Mouse (Mus musculus) embryo, embryonic 11 days (tissue): ENCODE measurements around the gene Sytl2.
A peak's percentile ranks its signal among the peaks of the same experiment; 100 is the strongest.

Experiments
- DNase-seq: peaks from one replicate; pipeline ENCODE4 v3.0.0-alpha.2; 2015

Gene Sytl2

DNA sequence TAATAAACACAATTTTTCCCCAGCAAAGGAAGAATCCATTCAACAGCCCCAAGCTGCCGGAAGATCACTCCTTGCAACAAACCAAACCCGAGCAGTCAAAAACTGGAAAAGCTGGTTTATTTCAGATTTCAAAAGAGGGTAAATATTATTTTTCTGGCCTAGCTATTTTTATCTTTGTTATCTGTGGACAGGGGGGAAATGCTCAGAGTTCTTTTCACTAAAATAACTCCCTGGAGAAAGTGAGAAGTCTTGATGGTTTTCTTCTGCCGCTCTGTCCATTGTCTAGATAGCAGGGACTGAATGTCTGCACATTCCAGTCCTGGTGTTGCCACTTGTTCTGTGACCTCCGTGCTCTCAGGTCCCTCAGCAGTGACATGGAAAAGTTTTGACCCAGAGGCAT, 70.8 kb downstream of the Sytl2 start:
- DNase-seq: no peak

- no peak for DNase-seq
Observed at GRCm38 (mm10) chr7:90384411-90384810, 82.4 kb downstream of the Sytl2 start.

GRCm38 (mm10) chr7:90386885-90387459, 84.9 kb downstream of the Sytl2 start:
- DNase-seq: peak; percentile 37

GRCm38 (mm10) chr7:90389765-90390164, 87.7 kb downstream of the Sytl2 start:
- peak; percentile 21 for DNase-seq

DNA sequence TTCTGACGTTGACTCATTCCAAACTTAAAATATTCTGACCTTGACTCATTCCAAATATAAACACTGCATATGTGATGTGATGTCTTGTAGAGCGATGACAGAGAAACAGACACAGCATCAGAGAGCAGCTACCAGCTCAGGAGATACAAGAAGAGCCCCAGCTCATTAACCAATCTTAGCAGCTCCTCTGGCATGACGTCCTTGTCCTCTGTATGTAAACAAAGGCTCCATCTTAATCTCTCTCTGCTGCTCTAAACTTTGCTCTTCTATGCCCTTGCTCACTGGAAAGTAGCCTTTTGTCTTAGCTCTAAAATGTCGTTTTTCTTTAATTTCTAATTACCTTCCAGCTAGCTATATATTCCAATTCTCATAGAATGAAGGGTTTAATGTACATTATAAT, 93.0 kb downstream of the Sytl2 start:
- DNase-seq: no peak

GRCm38 (mm10) chr7:90395928-90396327, 93.9 kb downstream of the Sytl2 start:
- no peak for DNase-seq

- peak; percentile 72 for DNase-seq
Observed at GRCm38 (mm10) chr7:90409934-90410333, 107.9 kb downstream of the Sytl2 start.

GRCm38 (mm10) chr7:90426020-90427001, 124.3 kb downstream of the Sytl2 start, which contains the start of gene Ccdc89:
Ccdc89 (plus strand) TSS chr7:90426577.
- peak; percentile 88 for DNase-seq

- DNase-seq: no peak
Observed at GRCm38 (mm10) chr7:90427006-90427405, 125.0 kb downstream of the Sytl2 start.

DNA sequence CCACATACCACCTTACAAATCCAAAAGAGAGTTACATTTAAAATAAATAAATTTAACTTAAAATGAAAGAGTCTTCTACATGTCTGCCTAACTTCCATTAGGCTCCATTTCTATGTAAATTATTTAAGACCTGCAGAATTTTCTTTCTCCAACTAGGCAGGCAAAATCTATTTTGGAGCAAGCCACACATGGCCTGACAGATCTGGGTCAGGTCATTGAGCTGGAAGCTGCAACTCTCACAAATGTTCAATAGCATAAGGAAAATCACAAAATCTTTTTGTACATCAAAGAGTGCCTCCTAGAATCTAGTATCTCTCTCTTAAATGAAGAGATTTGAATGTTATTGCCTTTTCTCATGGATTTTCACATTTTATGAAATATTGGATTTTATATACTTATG, 130.2 kb downstream of the Sytl2 start:
- no peak for DNase-seq

DNA sequence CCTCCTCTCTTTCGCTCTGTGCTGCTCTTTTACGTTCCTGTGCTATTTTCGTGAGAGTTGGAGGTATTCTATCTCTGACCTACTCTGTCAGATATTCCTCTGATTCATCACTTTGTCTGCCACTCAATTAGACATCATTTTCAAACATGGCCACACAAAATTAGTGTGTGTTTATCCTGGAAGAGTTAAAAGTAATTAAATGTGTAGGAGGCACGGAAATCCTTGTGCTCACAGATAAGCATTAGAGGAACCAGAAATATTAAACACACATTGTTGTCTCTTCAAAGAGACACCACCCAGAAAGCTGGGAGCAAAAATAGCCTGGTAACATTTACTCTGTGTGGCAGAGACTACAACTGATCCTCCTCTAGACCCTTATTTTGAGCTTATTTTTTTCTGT, 138.0 kb downstream of the Sytl2 start:
- DNase-seq: no peak

- DNase-seq: no peak
Observed at GRCm38 (mm10) chr7:90442070-90442469, 140.0 kb downstream of the Sytl2 start.

DNA sequence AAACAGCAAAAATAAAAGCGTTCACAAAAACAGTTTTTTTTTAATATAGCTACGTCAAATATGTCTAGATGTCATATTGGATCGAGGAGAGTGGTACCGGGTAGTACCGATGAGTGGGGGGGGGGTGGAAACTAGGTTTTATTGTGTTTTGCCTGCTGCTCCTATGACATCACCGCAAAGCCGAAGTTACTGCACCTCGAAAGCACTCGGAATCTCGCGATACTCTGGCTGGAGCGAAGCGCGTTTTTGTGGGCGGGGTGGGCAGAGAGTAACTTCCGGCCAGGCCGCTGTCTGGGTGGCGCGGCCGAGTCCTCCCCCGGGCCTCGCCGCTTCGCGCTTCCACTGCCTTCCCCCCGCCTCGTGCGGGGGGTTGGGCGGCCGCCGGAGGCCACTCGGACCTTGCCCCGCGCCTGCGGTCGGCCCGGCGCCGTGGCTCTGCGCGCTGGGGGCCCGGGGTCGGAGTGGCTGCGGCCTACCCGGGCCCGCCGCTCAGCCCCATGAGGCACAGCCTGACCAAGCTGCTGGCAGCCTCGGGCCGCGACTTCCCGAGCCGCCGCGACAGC, 140.5 kb downstream of the Sytl2 start, which contains the start of gene Crebzf:
TSS of gene Crebzf (plus strand) at position 212 of the 563 bp plus-strand sequence.
- DNase-seq: peak; percentile 100

DNA sequence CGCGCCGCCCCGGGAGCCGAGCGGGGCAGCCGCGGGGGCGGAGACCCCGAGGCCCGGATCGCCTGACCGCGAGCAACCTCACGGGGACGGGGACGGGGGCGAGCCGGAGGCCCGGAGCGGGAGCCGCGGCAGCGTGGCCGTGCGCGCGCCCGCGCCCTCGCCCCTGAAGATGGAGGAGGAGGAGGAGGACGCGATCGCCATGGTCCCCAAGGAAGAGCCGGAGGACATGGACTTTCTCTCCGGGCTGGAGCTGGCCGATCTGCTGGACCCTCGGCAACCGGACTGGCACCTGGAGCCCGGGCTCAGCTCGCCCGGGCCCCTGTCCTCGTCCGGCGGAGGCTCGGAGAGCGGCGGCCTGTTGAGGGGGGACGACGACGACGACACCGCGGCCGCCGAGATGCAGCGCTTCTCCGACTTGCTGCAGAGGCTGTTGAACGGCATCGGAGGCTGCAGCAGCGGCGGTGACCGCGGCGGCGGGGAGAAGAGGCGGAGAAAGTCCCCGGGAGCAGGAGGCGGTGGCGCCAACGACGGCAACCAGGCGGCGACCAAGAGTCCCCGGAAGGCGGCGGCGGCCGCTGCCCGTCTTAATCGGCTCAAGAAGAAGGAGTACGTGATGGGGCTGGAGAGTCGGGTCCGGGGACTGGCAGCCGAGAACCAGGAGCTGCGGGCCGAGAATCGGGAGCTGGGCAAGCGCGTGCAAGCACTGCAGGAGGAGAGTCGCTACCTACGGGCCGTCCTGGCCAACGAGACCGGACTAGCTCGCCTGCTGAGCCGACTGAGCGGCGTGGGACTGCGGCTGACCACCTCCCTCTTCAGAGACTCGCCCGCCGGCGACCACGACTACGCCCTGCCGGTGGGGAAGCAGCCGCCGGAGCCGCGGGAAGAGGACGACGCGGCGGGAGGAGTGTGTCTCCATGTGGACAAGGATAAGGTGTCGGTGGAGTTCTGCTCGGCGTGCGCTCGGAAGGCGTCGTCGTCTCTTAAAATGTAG, 141.3 kb downstream of the Sytl2 start:
- DNase-seq: peak; percentile 82

DNA sequence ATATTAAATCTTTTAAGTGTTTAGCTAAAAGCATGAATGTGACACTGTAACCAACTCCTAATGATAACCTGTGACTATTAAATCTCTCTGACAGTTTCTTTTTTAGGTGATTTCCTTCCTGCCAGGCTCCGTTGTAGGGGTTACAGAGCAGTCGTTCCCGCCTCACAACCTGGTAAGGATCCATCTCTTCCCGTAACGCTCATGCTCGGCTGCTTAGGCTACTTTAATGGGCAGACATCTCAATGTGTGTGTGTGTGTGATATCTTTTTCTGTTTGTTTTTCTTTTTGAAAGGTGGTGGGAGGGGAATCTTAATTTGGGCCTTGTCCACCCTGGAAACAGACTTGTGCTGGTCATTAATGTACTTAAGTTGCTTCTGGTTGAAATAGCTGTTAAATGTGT, 142.2 kb downstream of the Sytl2 start:
- DNase-seq: no peak

- no peak for DNase-seq
Observed at GRCm38 (mm10) chr7:90456149-90456844, 154.2 kb downstream of the Sytl2 start.

- peak; percentile 92 for DNase-seq
Observed at GRCm38 (mm10) chr7:90456845-90457468, 154.9 kb downstream of the Sytl2 start, which contains the start of gene Tmem126a. Tmem126a (minus strand) TSS chr7:90457229.

DNA sequence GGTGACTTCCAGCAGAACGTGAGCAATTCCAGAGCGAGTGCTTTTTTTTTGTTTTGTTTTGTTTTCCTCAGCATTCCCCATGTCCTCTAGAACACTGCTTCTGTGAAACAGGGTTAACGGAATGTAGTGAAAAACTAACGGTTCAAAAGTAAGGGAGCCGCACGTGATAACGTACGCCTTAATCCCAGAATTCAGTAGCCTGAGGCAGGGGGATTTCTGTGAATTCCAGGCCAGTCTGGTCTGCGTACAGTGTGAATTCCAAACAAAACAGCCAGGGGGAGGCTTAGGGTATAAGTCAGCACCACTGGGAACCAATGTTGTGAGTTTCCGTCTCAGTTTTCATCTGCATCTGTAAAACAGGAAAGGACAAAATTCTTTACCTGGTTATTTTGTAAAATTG, 155.5 kb downstream of the Sytl2 start:
- DNase-seq: peak; percentile 64
